Mouse (Mus musculus) cerebellum, postnatal 14 days (tissue): ENCODE measurements around the gene Rap1gap2.

Source experiments
- DNase-seq, 2 experiments: peaks; one replicate each; pipeline ENCODE4 v3.0.0; 2021; ENCODE audit warnings: mixed read lengths in 2 of 2

The Rap1gap2 gene

GRCm38 (mm10) chr11:74457194-74457593 is 153.5 kb downstream of the Rap1gap2 start:
- DNase-seq = no peak

- DNase-seq = no peak
Measured at GRCm38 (mm10) chr11:74448556-74448955, 162.2 kb downstream of the Rap1gap2 start.

GRCm38 (mm10) chr11:74447991-74448403 is 162.7 kb downstream of the Rap1gap2 start:
- DNase-seq = peak in 1 of 2 experiments; percentile 29

GRCm38 (mm10) chr11:74445591-74445990 is 165.1 kb downstream of the Rap1gap2 start:
- no peak for DNase-seq

GRCm38 (mm10) chr11:74443924-74444256 is 166.8 kb downstream of the Rap1gap2 start:
- DNase-seq = no peak

DNA sequence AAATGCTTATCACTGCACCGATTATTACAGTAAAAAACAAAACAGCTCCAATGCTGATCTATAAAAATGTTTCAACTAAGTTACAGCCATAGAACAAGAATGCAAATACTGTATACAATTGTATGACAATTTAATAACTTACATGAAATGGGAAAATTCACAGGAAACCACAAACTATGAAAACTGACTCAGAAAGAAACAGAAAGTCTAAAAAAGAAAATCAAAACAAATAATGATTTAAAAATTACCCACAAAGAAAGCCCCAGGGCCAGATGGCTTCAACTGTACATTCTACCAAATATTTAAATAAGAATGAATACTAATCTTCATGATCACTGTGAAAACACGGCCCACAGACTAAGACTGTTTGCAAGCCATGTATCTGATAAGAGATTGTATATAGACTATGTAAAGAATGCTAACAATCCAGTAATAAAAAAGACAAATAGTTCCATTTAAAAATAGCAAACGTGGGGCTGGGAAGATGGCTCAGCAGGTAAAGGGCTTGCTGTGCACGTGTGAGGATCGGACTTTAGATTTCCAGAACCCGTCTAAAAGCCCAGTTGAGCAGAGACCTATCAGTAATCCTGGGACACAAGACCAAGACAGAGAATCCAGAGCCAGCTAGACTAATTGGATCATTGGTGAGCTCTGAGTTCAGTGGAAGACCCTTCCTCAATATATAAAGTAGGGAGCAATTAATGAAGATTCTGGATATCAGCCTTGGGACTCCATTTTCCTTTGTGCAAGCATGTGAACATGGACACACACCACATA is 167.4 kb downstream of the Rap1gap2 start:
- no peak for DNase-seq

GRCm38 (mm10) chr11:74442396-74442795 is 168.3 kb downstream of the Rap1gap2 start:
- no peak for DNase-seq

- DNase-seq = no peak
Measured at GRCm38 (mm10) chr11:74440112-74440511, 170.6 kb downstream of the Rap1gap2 start.

- DNase-seq = no peak
Measured at GRCm38 (mm10) chr11:74439202-74439601, 171.5 kb downstream of the Rap1gap2 start.

DNA sequence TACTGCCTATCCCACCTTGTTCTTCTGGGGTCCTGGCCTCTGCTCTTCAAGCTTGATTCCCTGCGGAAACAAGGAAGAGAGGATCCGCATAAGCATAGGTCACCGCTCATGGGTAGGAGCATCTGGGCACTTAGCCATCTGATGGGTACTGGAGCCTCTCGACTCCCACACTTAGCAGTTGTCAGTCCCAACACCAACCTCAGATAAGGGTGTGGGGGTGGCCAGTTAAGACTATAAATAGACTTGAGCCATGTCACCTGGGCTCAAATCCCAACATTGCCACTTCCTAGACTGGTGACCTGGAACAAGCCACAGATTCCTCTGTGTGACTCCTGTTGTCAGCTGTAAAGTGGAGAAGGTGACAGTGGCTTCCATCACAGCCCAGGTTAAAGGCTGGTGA is 172.5 kb downstream of the Rap1gap2 start:
- DNase-seq = no peak

GRCm38 (mm10) chr11:74435366-74435765 is 175.3 kb downstream of the Rap1gap2 start:
- DNase-seq = no peak

DNA sequence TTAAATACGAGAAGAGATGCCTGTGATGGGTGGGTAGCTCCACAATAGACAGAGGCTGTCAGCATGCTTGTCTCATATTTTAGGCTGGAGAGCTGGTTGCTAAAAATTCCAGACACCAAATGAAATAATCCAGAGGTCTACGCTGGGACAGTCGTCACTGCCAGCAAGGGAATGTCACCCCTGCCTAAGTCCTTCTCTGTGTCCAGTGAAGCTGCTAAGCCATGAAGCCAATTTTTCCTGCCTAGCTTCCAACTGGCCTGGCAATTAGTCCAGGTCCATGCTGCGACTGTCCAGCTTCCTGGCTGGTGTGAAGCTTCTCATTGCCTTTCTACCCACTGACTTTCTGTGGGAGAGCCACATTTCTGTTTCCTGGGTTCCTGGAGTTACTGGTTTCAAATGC is 177.7 kb downstream of the Rap1gap2 start:
- DNase-seq = peak; percentile 60 to 71

- no peak for DNase-seq
Measured at GRCm38 (mm10) chr11:74429798-74430529, 180.8 kb downstream of the Rap1gap2 start.

GRCm38 (mm10) chr11:74426306-74426705 is 184.4 kb downstream of the Rap1gap2 start:
- no peak for DNase-seq

- DNase-seq = no peak
Measured at GRCm38 (mm10) chr11:74422019-74422418, 188.7 kb downstream of the Rap1gap2 start.

GRCm38 (mm10) chr11:74421151-74421550 is 189.6 kb downstream of the Rap1gap2 start:
- no peak for DNase-seq

DNA sequence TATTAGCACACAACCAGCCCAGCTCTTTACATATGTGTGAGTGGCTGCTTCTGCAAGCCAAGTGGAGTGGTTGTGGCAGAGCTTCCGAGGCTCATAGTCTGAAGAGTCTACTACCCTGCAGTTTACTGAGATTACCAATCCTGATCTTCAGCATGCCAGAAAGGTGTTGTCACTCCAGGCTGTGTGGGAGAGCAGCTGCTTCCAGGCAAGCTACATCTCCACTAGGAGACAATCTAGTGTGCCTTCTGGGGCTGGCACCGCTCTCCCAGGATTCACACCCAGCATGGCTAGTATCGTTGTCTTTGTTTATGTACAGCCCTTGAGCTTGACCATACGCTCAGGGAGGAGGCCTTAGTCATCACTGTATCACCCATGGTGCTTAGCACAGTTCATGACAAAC is 191.1 kb downstream of the Rap1gap2 start:
- DNase-seq = no peak

DNA sequence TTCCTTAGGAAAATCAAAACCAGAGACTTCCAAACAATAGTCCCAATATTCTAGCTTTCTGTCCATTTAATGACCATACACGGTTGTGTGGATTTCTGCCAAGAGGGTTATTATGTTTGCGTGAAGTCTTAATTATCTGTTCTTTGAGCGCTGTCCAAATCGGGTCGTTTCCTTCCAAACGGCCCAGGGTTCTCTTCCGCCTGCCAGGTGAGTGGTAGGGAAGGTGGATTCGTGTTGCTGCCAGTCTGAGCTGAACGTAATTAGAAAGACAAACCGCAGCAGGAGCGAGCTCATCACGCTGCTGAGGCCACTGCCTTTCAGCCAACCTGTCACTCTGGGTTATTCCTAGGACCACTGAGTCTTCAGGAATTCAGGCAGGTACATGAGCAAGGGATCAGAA is 195.0 kb downstream of the Rap1gap2 start:
- DNase-seq = peak; percentile 83 to 86

DNA sequence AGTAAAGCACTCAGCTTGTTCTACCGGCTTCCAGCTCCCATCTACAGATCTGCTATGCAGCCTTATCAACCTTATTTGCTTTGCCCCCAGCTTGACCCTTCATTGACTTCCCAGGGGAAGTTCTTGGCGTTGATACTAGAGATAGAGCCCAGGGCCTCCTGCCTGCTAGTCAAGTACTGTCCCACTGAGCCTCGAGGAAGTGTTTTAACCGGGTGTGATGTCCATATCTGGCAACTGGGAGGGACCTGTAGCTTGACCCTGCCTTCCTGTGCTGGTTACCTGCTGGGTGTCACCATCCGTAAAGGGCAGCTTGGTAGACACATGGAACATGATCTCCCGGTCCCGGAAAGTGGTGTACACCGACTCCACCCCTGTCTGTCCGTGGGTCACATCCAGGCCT is 196.6 kb downstream of the Rap1gap2 start:
- no peak for DNase-seq

DNA sequence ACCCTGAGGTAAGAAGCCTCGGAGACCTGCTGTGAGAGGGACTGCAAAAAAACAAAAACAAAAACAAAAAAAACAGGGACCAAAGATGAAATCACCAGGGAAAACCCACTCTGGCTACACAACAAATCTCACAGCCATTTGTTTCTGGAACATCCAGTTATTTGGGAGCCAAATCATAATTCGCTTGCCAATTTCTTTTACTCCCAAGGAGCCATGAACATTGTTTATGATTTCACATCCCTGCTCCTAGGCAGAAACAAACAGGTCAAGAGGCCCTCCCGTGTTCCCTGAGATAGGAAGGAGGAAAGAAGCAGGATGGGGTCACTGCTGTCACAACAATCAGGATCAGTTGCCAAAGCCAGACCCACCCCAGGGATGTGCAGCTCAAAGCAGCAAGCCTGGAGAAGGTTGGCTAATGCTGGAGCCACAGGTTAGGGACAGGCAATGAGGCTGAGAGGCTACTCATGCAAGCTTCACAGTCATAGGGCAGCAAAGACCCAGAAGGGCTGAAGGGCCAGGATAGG is 197.2 kb downstream of the Rap1gap2 start:
- DNase-seq = no peak

DNA sequence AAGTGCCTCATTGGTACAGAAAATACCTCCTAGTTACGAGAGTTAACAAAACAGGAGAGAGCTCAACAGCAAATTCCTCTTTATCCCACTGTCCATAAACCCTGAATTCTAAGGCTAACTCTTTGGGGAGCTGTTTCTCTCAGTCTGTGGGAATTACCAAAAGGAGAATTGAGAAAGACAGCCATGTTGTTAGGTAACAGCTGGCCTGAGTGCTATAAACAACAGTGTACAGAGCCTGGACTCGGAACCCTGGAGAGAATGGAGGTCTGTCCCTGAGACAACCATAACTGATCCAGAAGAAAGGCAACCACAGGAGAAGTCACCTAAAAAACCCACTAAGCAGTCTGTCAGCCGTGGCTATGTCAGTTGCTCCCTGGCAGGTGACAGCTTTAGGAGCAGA is 198.3 kb downstream of the Rap1gap2 start:
- DNase-seq = no peak

DNA sequence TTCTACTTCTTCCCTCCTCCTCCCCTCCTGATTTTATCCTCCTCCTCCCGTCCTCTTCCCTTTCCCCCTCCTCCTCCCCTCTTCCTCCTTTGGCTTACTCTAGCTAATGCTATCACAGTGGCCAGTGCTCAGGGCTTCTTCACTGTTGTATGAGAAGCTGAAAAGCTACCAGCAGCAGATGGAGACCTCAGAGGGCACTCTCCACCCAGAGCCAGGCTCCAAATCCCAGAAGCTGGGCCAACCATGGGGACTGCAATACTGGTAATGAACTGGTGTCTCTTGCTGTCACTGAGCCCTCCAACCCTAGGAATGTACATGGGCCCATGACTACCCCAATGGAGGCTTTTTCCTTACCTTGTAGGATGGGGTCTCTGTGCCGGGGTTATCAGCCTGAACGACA is 198.8 kb downstream of the Rap1gap2 start:
- peak; percentile 46 to 59 for DNase-seq

DNA sequence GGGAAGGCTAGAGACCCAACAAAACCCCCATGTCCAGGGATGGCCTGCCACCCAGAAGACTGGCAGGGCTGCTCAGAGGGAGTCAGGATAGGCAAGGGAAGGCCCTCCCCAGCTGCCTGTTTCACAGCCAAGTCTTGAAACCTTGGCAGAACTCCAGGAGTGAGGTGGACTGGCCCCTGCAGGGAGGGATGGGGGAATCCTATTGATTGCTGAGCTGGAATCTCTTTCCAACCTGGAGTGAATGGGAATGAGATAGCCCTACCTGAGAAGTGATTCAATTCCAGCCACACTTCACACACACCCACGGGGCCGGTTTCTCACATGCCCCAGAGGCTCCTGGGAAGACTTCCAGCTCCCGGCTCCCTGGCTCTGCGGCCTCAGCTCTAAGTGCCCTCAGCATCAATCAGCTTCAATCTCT is 200.9 kb downstream of the Rap1gap2 start:
- peak in 1 of 2 experiments; percentile 55 for DNase-seq

DNA sequence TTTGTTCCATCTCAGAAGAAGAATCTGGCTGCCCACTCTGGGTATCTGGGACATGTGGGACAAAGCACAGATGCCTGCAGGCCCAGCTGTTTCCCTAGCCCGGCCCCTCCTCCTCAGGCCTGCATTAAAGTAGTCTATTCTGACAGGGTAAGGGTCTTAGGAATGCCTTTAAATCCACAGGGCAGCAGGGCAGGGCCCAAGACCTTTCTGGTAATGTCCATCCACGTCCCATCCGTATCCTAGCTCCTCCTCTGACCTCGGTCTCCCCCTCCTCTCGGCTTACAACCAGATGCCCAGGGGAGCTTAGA is 201.3 kb downstream of the Rap1gap2 start:
- no peak for DNase-seq
